Mouse (Mus musculus): ENCODE data around the gene Casp7. TPM values are rescaled to one million over a fixed set of nuclear protein-coding genes. Genes with fewer than 3 reads are reported as not detected.
"Not testable (repeated sequence)": the region's sequence is repeated elsewhere in the genome, so short reads cannot be mapped to it uniquely, and the experiment has no call there.

Gene Casp7
- polyA plus RNA-seq (2014; fragmentation: Nextera tagmentation; extraction: Ambion mirVana): 13.9 and 20.3 TPM in 2 replicates

- Histone ChIP-seq H3K4me3 (ENCODE audit: low read depth, low read length) (peak within 1 kb of the TSS; percentile 58), H3K9ac (ENCODE audit: low read length) (peak within 1 kb of the TSS; percentile 81), H3K27ac (ENCODE audit: low read depth, low read length) (no peak within 1 kb of the TSS), H3K36me3 (ENCODE audit: control insufficient read depth, insufficient read depth, low read length) (no peaks in the 10 kb centered on the region), H3K9me3 (ENCODE audit: control insufficient read depth, low read length) (no peaks in the 10 kb centered on the region), H3K27me3 (ENCODE audit: control insufficient read depth, insufficient read depth, low read length) (peaks cover 17% of the 10 kb centered on the region), H3K4me2 (peak within 1 kb of the TSS; percentile 87), H3K4me1 (ENCODE audit: control insufficient read depth, insufficient read depth, low read length) (peaks cover 9% of the 10 kb centered on the region)
- peak; percentile 96 for DNase-seq (ENCODE audit: low spot score, missing footprints)
- WGBS: under 1% methylated on average over 77 of the region's 78 CpGs
- ATAC-seq (ENCODE audit: low FRiP score): peak; percentile 75
Measured at GRCm38 (mm10) chr19:56396669-56397621, at the start of gene Casp7. Gene Casp7 (plus strand): TSS chr19:56397129.

- ATAC-seq (ENCODE audit: low FRiP score): no peak
- Histone ChIP-seq H3K36me3 (ENCODE audit: control insufficient read depth, insufficient read depth, low read length) (no peaks in the 10 kb centered on the region), H3K27me3 (ENCODE audit: control insufficient read depth, insufficient read depth, low read length) (no peaks in the 10 kb centered on the region; the same call in 1 of the 2 replicates), H3K27ac (ENCODE audit: low read depth, low read length) (no peak overlapping the region), H3K9ac (ENCODE audit: low read length) (no peak overlapping the region), H3K4me2 (no peak overlapping the region), H3K9me3 (ENCODE audit: control insufficient read depth, low read length) (no peaks in the 10 kb centered on the region), H3K4me3 (ENCODE audit: low read depth, low read length) (no peak overlapping the region), H3K4me1 (ENCODE audit: control insufficient read depth, insufficient read depth, low read length) (peaks cover 6% of the 10 kb centered on the region)
- peak; percentile 66 for DNase-seq (ENCODE audit: low spot score, missing footprints)
- 36% methylated on average over 6 of the region's 6 CpGs for WGBS
Measured at GRCm38 (mm10) chr19:56349295-56349694, 47.6 kb upstream of the Casp7 start.

GRCm38 (mm10) chr19:56353689-56354088 is 43.2 kb upstream of the Casp7 start:
- Histone ChIP-seq H3K27ac (ENCODE audit: low read depth, low read length) (no peak overlapping the region), H3K36me3 (ENCODE audit: control insufficient read depth, insufficient read depth, low read length) (no peaks in the 10 kb centered on the region), H3K4me1 (ENCODE audit: control insufficient read depth, insufficient read depth, low read length) (no peaks in the 10 kb centered on the region; the same call in 1 of the 2 replicates), H3K9me3 (ENCODE audit: control insufficient read depth, low read length) (no peaks in the 10 kb centered on the region), H3K27me3 (ENCODE audit: control insufficient read depth, insufficient read depth, low read length) (no peaks in the 10 kb centered on the region), H3K9ac (ENCODE audit: low read length) (no peak overlapping the region), H3K4me2 (no peak overlapping the region), H3K4me3 (ENCODE audit: low read depth, low read length) (no peak overlapping the region)
- WGBS: 92% methylated on average over 10 of the region's 10 CpGs
- DNase-seq (ENCODE audit: low spot score, missing footprints): no peak
- ATAC-seq (ENCODE audit: low FRiP score): no peak

GRCm38 (mm10) chr19:56355201-56355600 is 41.7 kb upstream of the Casp7 start:
- Histone ChIP-seq H3K36me3 (ENCODE audit: control insufficient read depth, insufficient read depth, low read length) (no peaks in the 10 kb centered on the region), H3K27me3 (ENCODE audit: control insufficient read depth, insufficient read depth, low read length) (no peaks in the 10 kb centered on the region), H3K4me3 (ENCODE audit: low read depth, low read length) (no peak overlapping the region), H3K4me2 (no peak overlapping the region), H3K27ac (ENCODE audit: low read depth, low read length) (no peak overlapping the region), H3K9me3 (ENCODE audit: control insufficient read depth, low read length) (no peaks in the 10 kb centered on the region), H3K9ac (ENCODE audit: low read length) (no peak overlapping the region), H3K4me1 (ENCODE audit: control insufficient read depth, insufficient read depth, low read length) (no peaks in the 10 kb centered on the region; the same call in 1 of the 2 replicates)
- ATAC-seq (ENCODE audit: low FRiP score) (no peak), DNase-seq (ENCODE audit: low spot score, missing footprints) (no peak)
- 89% methylated on average over 12 of the region's 12 CpGs for WGBS

GRCm38 (mm10) chr19:56356480-56357373 is 40.2 kb upstream of the Casp7 start:
- Histone ChIP-seq H3K36me3 (ENCODE audit: control insufficient read depth, insufficient read depth, low read length) (no peaks in the 10 kb centered on the region), H3K9me3 (ENCODE audit: control insufficient read depth, low read length) (no peaks in the 10 kb centered on the region), H3K9ac (ENCODE audit: low read length) (no peak overlapping the region), H3K4me1 (ENCODE audit: control insufficient read depth, insufficient read depth, low read length) (no peaks in the 10 kb centered on the region), H3K27me3 (ENCODE audit: control insufficient read depth, insufficient read depth, low read length) (no peaks in the 10 kb centered on the region), H3K27ac (ENCODE audit: low read depth, low read length) (no peak overlapping the region), H3K4me2 (no peak overlapping the region), H3K4me3 (ENCODE audit: low read depth, low read length) (no peak overlapping the region)
- 54% methylated on average over 17 of the region's 17 CpGs for WGBS
- ATAC-seq (ENCODE audit: low FRiP score) (no peak), DNase-seq (ENCODE audit: low spot score, missing footprints) (peak; percentile 95)

GRCm38 (mm10) chr19:56357374-56357708 is 39.6 kb upstream of the Casp7 start:
- not testable (repeated sequence) for DNase-seq (ENCODE audit: low spot score, missing footprints); H3K4me3 ChIP-seq (ENCODE audit: low read depth, low read length); H3K36me3 ChIP-seq (ENCODE audit: control insufficient read depth, insufficient read depth, low read length); ATAC-seq (ENCODE audit: low FRiP score); H3K9ac ChIP-seq (ENCODE audit: low read length); H3K4me2 ChIP-seq; H3K4me1 ChIP-seq (ENCODE audit: control insufficient read depth, insufficient read depth, low read length); H3K27me3 ChIP-seq (ENCODE audit: control insufficient read depth, insufficient read depth, low read length); H3K27ac ChIP-seq (ENCODE audit: low read depth, low read length); H3K9me3 ChIP-seq (ENCODE audit: control insufficient read depth, low read length)
- 79% methylated on average over 2 of the region's 2 CpGs for WGBS

- Histone ChIP-seq H3K9me3 (ENCODE audit: control insufficient read depth, low read length) (no peaks in the 10 kb centered on the region), H3K4me1 (ENCODE audit: control insufficient read depth, insufficient read depth, low read length) (no peaks in the 10 kb centered on the region), H3K27me3 (ENCODE audit: control insufficient read depth, insufficient read depth, low read length) (no peaks in the 10 kb centered on the region), H3K27ac (ENCODE audit: low read depth, low read length) (no peak overlapping the region), H3K9ac (ENCODE audit: low read length) (no peak overlapping the region), H3K4me3 (ENCODE audit: low read depth, low read length) (no peak overlapping the region), H3K4me2 (no peak overlapping the region), H3K36me3 (ENCODE audit: control insufficient read depth, insufficient read depth, low read length) (no peaks in the 10 kb centered on the region)
- no peak for ATAC-seq (ENCODE audit: low FRiP score)
- 68% methylated on average over 2 of the region's 2 CpGs for WGBS
- no peak for DNase-seq (ENCODE audit: low spot score, missing footprints)
Measured at GRCm38 (mm10) chr19:56358890-56359289, 38.0 kb upstream of the Casp7 start.

- H3K4me2 ChIP-seq: no peak overlapping the region
- ATAC-seq (ENCODE audit: low FRiP score) (no peak), DNase-seq (ENCODE audit: low spot score, missing footprints) (no peak)
- H3K36me3 ChIP-seq (ENCODE audit: control insufficient read depth, insufficient read depth, low read length): no peaks in the 10 kb centered on the region
- no peaks in the 10 kb centered on the region for H3K4me1 ChIP-seq (ENCODE audit: control insufficient read depth, insufficient read depth, low read length)
- WGBS: 78% methylated on average over 15 of the region's 15 CpGs
- no peak overlapping the region for H3K4me3 ChIP-seq (ENCODE audit: low read depth, low read length)
- H3K9me3 ChIP-seq (ENCODE audit: control insufficient read depth, low read length): no peaks in the 10 kb centered on the region
- no peaks in the 10 kb centered on the region for H3K27me3 ChIP-seq (ENCODE audit: control insufficient read depth, insufficient read depth, low read length)
- H3K27ac ChIP-seq (ENCODE audit: low read depth, low read length): no peak overlapping the region
- H3K9ac ChIP-seq (ENCODE audit: low read length): no peak overlapping the region
Measured at GRCm38 (mm10) chr19:56363721-56364460, 33.0 kb upstream of the Casp7 start.
